Mouse (Mus musculus): ENCODE measurements around the gene Tmem120b. TPM values are rescaled to one million over a fixed set of nuclear protein-coding genes. Genes with fewer than 3 reads are reported as not detected.

The Tmem120b gene
- polyA plus RNA-seq, 1 experiment: 10.4 TPM

DNA sequence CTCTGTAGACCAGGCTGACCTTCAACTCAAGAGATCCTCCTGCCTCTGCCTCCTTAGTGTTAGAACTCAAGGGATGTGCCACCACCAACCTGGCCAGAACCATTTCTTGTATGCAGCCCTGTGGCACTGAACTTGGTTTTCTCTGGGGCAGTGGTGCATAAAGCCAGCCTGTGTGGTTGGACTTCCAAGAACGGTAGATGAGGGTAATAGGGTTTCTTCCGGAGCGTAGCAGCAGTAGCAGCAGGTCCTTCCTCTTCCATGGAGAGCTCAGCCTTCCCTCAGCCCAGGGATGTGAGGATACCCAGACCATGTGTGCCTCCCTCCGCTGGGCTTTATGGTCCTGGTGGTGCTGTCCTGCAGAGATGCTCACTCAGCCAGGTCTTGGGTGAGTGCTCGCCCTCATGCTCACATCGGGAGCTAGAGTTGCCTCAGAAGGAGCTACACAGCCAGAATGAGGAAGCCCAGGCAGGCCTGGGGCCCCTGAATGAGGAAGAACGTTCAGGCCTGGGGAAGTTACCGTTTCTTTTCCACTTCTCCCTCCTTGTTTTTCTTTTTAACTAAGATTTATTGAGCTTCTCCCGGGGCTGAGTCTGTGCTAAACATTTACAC is 43.1 kb upstream of the Tmem120b start:
- Histone ChIP-seq H3K4me3 (ENCODE audit: insufficient read depth, poor library complexity, severe bottlenecking) (no peak overlapping the region), H3ac (ENCODE audit: control insufficient read depth, insufficient read length, low read depth) (no peak overlapping the region), H3K79me3 (ENCODE audit: low read depth) (no peaks in the 10 kb centered on the region), H3K27me3 (ENCODE audit: control insufficient read depth, insufficient read depth, insufficient read length) (no peaks in the 10 kb centered on the region), H3K36me3 (ENCODE audit: control insufficient read depth, insufficient read depth) (no peaks in the 10 kb centered on the region), H3K79me2 (ENCODE audit: control insufficient read depth, insufficient read depth) (no peaks in the 10 kb centered on the region)
- TF ChIP-seq FOSL1 (IDR thresholded peaks at IDR 0.05; ENCODE audit: insufficient read depth, low read length, poor library complexity, severe bottlenecking) (no peak), MAX (IDR thresholded peaks at IDR 0.05) (no peak), USF1 (IDR thresholded peaks at IDR 0.05; ENCODE audit: low read depth) (no peak), CEBPB (IDR thresholded peaks at IDR 0.05; ENCODE audit: low read depth) (no peak), MYOG (IDR thresholded peaks at IDR 0.05; ENCODE audit: control insufficient read depth, extremely low read depth, insufficient read length) (no peak), CTCF (IDR thresholded peaks at IDR 0.05; ENCODE audit: control insufficient read depth, insufficient read depth, insufficient read length) (no peak), MYOD1 (IDR thresholded peaks at IDR 0.05; ENCODE audit: control insufficient read depth, insufficient read length, low read depth) (no peak)

DNA sequence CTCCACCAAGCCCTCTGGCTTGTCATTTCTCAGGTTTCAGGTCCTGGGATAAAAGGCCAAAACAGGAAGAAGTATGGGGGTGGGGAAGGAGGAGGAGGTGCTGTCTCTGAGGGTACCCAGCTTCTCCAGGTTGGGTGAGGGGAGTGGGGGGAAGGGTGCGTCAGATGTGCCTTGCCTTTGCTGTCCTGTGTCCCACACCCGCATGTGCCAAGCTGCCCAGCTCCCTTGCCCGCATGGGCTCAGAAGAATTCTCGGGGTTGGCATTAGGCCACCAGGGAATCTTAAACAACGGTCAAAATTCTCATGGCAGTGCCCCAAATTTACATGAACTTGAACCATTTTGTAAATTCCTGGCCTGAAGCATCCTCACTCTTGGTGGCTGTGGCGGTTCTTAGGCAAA is 41.8 kb upstream of the Tmem120b start:
- H3K4me3 ChIP-seq (ENCODE audit: insufficient read depth, poor library complexity, severe bottlenecking): no peak overlapping the region

GRCm38 (mm10) chr5:123027436-123027835 is 40.8 kb upstream of the Tmem120b start:
- Histone ChIP-seq H3K4me3 (ENCODE audit: insufficient read depth, poor library complexity, severe bottlenecking) (no peak overlapping the region), H3K27me3 (ENCODE audit: control insufficient read depth, insufficient read depth, insufficient read length) (no peaks in the 10 kb centered on the region), H3ac (ENCODE audit: control insufficient read depth, insufficient read length, low read depth) (no peak overlapping the region), H3K36me3 (ENCODE audit: control insufficient read depth, insufficient read depth) (no peaks in the 10 kb centered on the region), H3K79me3 (ENCODE audit: low read depth) (no peaks in the 10 kb centered on the region), H3K79me2 (ENCODE audit: control insufficient read depth, insufficient read depth) (no peaks in the 10 kb centered on the region)
- no peak for TF ChIP-seq MYOG (IDR thresholded peaks at IDR 0.05; ENCODE audit: control insufficient read depth, extremely low read depth, insufficient read length)
- no peak for TF ChIP-seq CEBPB (IDR thresholded peaks at IDR 0.05; ENCODE audit: low read depth)
- TF ChIP-seq MAX (IDR thresholded peaks at IDR 0.05): no peak
- no peak for TF ChIP-seq MYOD1 (IDR thresholded peaks at IDR 0.05; ENCODE audit: control insufficient read depth, insufficient read length, low read depth)
- no peak for TF ChIP-seq USF1 (IDR thresholded peaks at IDR 0.05; ENCODE audit: low read depth)
- no peak for TF ChIP-seq FOSL1 (IDR thresholded peaks at IDR 0.05; ENCODE audit: insufficient read depth, low read length, poor library complexity, severe bottlenecking)
- no peak for TF ChIP-seq CTCF (IDR thresholded peaks at IDR 0.05; ENCODE audit: control insufficient read depth, insufficient read depth, insufficient read length)

More for the DNA sequence above, 41.8 kb upstream of the Tmem120b start:
- TF ChIP-seq CEBPB (IDR thresholded peaks at IDR 0.05; ENCODE audit: low read depth): no peak
- H3K36me3 ChIP-seq (ENCODE audit: control insufficient read depth, insufficient read depth): no peaks in the 10 kb centered on the region
- no peaks in the 10 kb centered on the region for H3K27me3 ChIP-seq (ENCODE audit: control insufficient read depth, insufficient read depth, insufficient read length)
- H3K79me2 ChIP-seq (ENCODE audit: control insufficient read depth, insufficient read depth): no peaks in the 10 kb centered on the region
- H3K79me3 ChIP-seq (ENCODE audit: low read depth): no peaks in the 10 kb centered on the region
- H3ac ChIP-seq (ENCODE audit: control insufficient read depth, insufficient read length, low read depth): no peak overlapping the region

- no peaks in the 10 kb centered on the region for H3K79me2 ChIP-seq (ENCODE audit: control insufficient read depth, insufficient read depth)
- H3K36me3 ChIP-seq (ENCODE audit: control insufficient read depth, insufficient read depth): no peaks in the 10 kb centered on the region
- TF ChIP-seq USF1 (IDR thresholded peaks at IDR 0.05; ENCODE audit: low read depth): no peak
- no peak for TF ChIP-seq MAX (IDR thresholded peaks at IDR 0.05)
- no peak for TF ChIP-seq MYOD1 (IDR thresholded peaks at IDR 0.05; ENCODE audit: control insufficient read depth, insufficient read length, low read depth)
- no peaks in the 10 kb centered on the region for H3K27me3 ChIP-seq (ENCODE audit: control insufficient read depth, insufficient read depth, insufficient read length)
- no peak overlapping the region for H3ac ChIP-seq (ENCODE audit: control insufficient read depth, insufficient read length, low read depth)
- no peaks in the 10 kb centered on the region for H3K79me3 ChIP-seq (ENCODE audit: low read depth)
- H3K4me3 ChIP-seq (ENCODE audit: insufficient read depth, poor library complexity, severe bottlenecking): no peak overlapping the region
Observed at GRCm38 (mm10) chr5:123029729-123030128, 38.5 kb upstream of the Tmem120b start.

- Histone ChIP-seq H3K79me2 (ENCODE audit: control insufficient read depth, insufficient read depth) (no peaks in the 10 kb centered on the region), H3K4me3 (ENCODE audit: insufficient read depth, poor library complexity, severe bottlenecking) (no peak overlapping the region), H3ac (ENCODE audit: control insufficient read depth, insufficient read length, low read depth) (no peak overlapping the region), H3K79me3 (ENCODE audit: low read depth) (no peaks in the 10 kb centered on the region), H3K27me3 (ENCODE audit: control insufficient read depth, insufficient read depth, insufficient read length) (no peaks in the 10 kb centered on the region), H3K36me3 (ENCODE audit: control insufficient read depth, insufficient read depth) (no peaks in the 10 kb centered on the region)
- TF ChIP-seq MYOD1 (IDR thresholded peaks at IDR 0.05; ENCODE audit: control insufficient read depth, insufficient read length, low read depth) (no peak), MYOG (IDR thresholded peaks at IDR 0.05; ENCODE audit: control insufficient read depth, extremely low read depth, insufficient read length) (no peak), USF1 (IDR thresholded peaks at IDR 0.05; ENCODE audit: low read depth) (no peak), CEBPB (IDR thresholded peaks at IDR 0.05; ENCODE audit: low read depth) (no peak), CTCF (IDR thresholded peaks at IDR 0.05; ENCODE audit: control insufficient read depth, insufficient read depth, insufficient read length) (no peak), FOSL1 (IDR thresholded peaks at IDR 0.05; ENCODE audit: insufficient read depth, low read length, poor library complexity, severe bottlenecking) (no peak), MAX (IDR thresholded peaks at IDR 0.05) (no peak)
Observed at GRCm38 (mm10) chr5:123031312-123031711, 36.9 kb upstream of the Tmem120b start.

GRCm38 (mm10) chr5:123033646-123034160 is 34.5 kb upstream of the Tmem120b start:
- Histone ChIP-seq H3K4me3 (ENCODE audit: insufficient read depth, poor library complexity, severe bottlenecking) (no peak overlapping the region), H3K36me3 (ENCODE audit: control insufficient read depth, insufficient read depth) (no peaks in the 10 kb centered on the region), H3K79me2 (ENCODE audit: control insufficient read depth, insufficient read depth) (no peaks in the 10 kb centered on the region), H3ac (ENCODE audit: control insufficient read depth, insufficient read length, low read depth) (no peak overlapping the region), H3K79me3 (ENCODE audit: low read depth) (no peaks in the 10 kb centered on the region), H3K27me3 (ENCODE audit: control insufficient read depth, insufficient read depth, insufficient read length) (no peaks in the 10 kb centered on the region)
- no peak for TF ChIP-seq CTCF (IDR thresholded peaks at IDR 0.05; ENCODE audit: control insufficient read depth, insufficient read depth, insufficient read length)
- TF ChIP-seq CEBPB (IDR thresholded peaks at IDR 0.05; ENCODE audit: low read depth): no peak
- TF ChIP-seq MYOG (IDR thresholded peaks at IDR 0.05; ENCODE audit: control insufficient read depth, extremely low read depth, insufficient read length): no peak
- TF ChIP-seq MYOD1 (IDR thresholded peaks at IDR 0.05; ENCODE audit: control insufficient read depth, insufficient read length, low read depth): no peak
- no peak for TF ChIP-seq FOSL1 (IDR thresholded peaks at IDR 0.05; ENCODE audit: insufficient read depth, low read length, poor library complexity, severe bottlenecking)
- no peak for TF ChIP-seq MAX (IDR thresholded peaks at IDR 0.05)
- TF ChIP-seq USF1 (IDR thresholded peaks at IDR 0.05; ENCODE audit: low read depth): no peak
